Mouse (Mus musculus) telencephalon, adult 2 months (tissue): ENCODE results near the gene Mettl16.

Experiments used
- DNase-seq: peaks from one replicate; pipeline ENCODE4 v3.0.0-alpha.2; 2011; ENCODE audit warnings: low read depth, low spot score

The Mettl16 gene

GRCm38 (mm10) chr11:74843761-74844160 lies 73.1 kb downstream of the Mettl16 start:
- no peak for DNase-seq

GRCm38 (mm10) chr11:74845784-74846183 lies 75.2 kb downstream of the Mettl16 start:
- no peak for DNase-seq

- DNase-seq = no peak
These were observed 77.4 kb downstream of the Mettl16 start for GRCm38 (mm10) chr11:74847919-74848521.

GRCm38 (mm10) chr11:74850998-74851661 lies 80.5 kb downstream of the Mettl16 start:
- DNase-seq = no peak

GRCm38 (mm10) chr11:74857756-74858155 lies 87.1 kb downstream of the Mettl16 start:
- no peak for DNase-seq

- no peak for DNase-seq
These were observed 91.5 kb downstream of the Mettl16 start for GRCm38 (mm10) chr11:74862129-74862528.

- DNase-seq = no peak
These were observed 92.8 kb downstream of the Mettl16 start for GRCm38 (mm10) chr11:74863471-74863870.

GRCm38 (mm10) chr11:74864421-74864820 lies 93.8 kb downstream of the Mettl16 start:
- DNase-seq = no peak

GRCm38 (mm10) chr11:74865252-74865651 lies 94.6 kb downstream of the Mettl16 start:
- DNase-seq = no peak

- DNase-seq = no peak
These were observed 96.0 kb downstream of the Mettl16 start for GRCm38 (mm10) chr11:74866640-74867039.

GRCm38 (mm10) chr11:74867181-74867580 lies 96.6 kb downstream of the Mettl16 start:
- DNase-seq = no peak

- DNase-seq = no peak
These were observed 97.6 kb downstream of the Mettl16 start for GRCm38 (mm10) chr11:74868046-74868760.

GRCm38 (mm10) chr11:74869603-74870002 lies 99.0 kb downstream of the Mettl16 start:
- no peak for DNase-seq

GRCm38 (mm10) chr11:74870544-74870943 lies 99.9 kb downstream of the Mettl16 start:
- no peak for DNase-seq

- DNase-seq = no peak
These were observed 100.5 kb downstream of the Mettl16 start for GRCm38 (mm10) chr11:74870991-74871622.

- DNase-seq = no peak
These were observed 104.0 kb downstream of the Mettl16 start for GRCm38 (mm10) chr11:74874630-74875029.

GRCm38 (mm10) chr11:74876801-74877200 lies 106.2 kb downstream of the Mettl16 start:
- DNase-seq = no peak
